Mouse (Mus musculus) brain, embryonic 18.5 days (tissue): ENCODE data around the gene Adgrl3.

Source experiments
- DNase-seq: peaks from one replicate; pipeline ENCODE4 v3.0.0-alpha.2; 2012; ENCODE audit warnings: low read depth, low spot score

Adgrl3 gene

GRCm38 (mm10) chr5:81558965-81559364 is 539.0 kb downstream of the Adgrl3 start:
- DNase-seq, result no peak

- no peak for DNase-seq
Measured at GRCm38 (mm10) chr5:81564294-81564693, 544.4 kb downstream of the Adgrl3 start.

GRCm38 (mm10) chr5:81566577-81566976 is 546.6 kb downstream of the Adgrl3 start:
- DNase-seq, result no peak

GRCm38 (mm10) chr5:81568743-81569142 is 548.8 kb downstream of the Adgrl3 start:
- DNase-seq, result no peak

GRCm38 (mm10) chr5:81582886-81583285 is 562.9 kb downstream of the Adgrl3 start:
- no peak for DNase-seq

- DNase-seq, result no peak
Measured at GRCm38 (mm10) chr5:81583425-81583824, 563.5 kb downstream of the Adgrl3 start.

GRCm38 (mm10) chr5:81584945-81585344 is 565.0 kb downstream of the Adgrl3 start:
- no peak for DNase-seq

- DNase-seq, result no peak
Measured at GRCm38 (mm10) chr5:81590005-81590694, 570.2 kb downstream of the Adgrl3 start.

- no peak for DNase-seq
Measured at GRCm38 (mm10) chr5:81591481-81591880, 571.5 kb downstream of the Adgrl3 start.

GRCm38 (mm10) chr5:81593396-81593995 is 573.6 kb downstream of the Adgrl3 start:
- no peak for DNase-seq

- DNase-seq, result no peak
Measured at GRCm38 (mm10) chr5:81598041-81598440, 578.1 kb downstream of the Adgrl3 start.

GRCm38 (mm10) chr5:81602889-81603288 is 583.0 kb downstream of the Adgrl3 start:
- no peak for DNase-seq

- no peak for DNase-seq
Measured at GRCm38 (mm10) chr5:81605646-81606045, 585.7 kb downstream of the Adgrl3 start.

- no peak for DNase-seq
Measured at GRCm38 (mm10) chr5:81610223-81610622, 590.3 kb downstream of the Adgrl3 start.

- no peak for DNase-seq
Measured at GRCm38 (mm10) chr5:81614674-81615073, 594.7 kb downstream of the Adgrl3 start.

GRCm38 (mm10) chr5:81621106-81621505 is 601.2 kb downstream of the Adgrl3 start:
- DNase-seq, result no peak

GRCm38 (mm10) chr5:81621715-81622114 is 601.8 kb downstream of the Adgrl3 start:
- no peak for DNase-seq

GRCm38 (mm10) chr5:81623846-81624245 is 603.9 kb downstream of the Adgrl3 start:
- DNase-seq, result no peak

- DNase-seq, result no peak
Measured at GRCm38 (mm10) chr5:81636169-81636568, 616.2 kb downstream of the Adgrl3 start.

- DNase-seq, result no peak
Measured at GRCm38 (mm10) chr5:81638422-81638821, 618.5 kb downstream of the Adgrl3 start.

- DNase-seq, result no peak
Measured at GRCm38 (mm10) chr5:81640118-81640517, 620.2 kb downstream of the Adgrl3 start.

- no peak for DNase-seq
Measured at GRCm38 (mm10) chr5:81645557-81645956, 625.6 kb downstream of the Adgrl3 start.

GRCm38 (mm10) chr5:81653941-81654340 is 634.0 kb downstream of the Adgrl3 start:
- DNase-seq, result no peak
